Mouse (Mus musculus): ENCODE results near the gene Ppm1j.
A peak's percentile ranks its signal among the peaks of the same experiment; 100 is the strongest.
"Not testable (repeated sequence)": the region's sequence is repeated elsewhere in the genome, so short reads cannot be mapped to it uniquely, and the experiment has no call there.

Ppm1j gene

GRCm38 (mm10) chr3:104780561-104781420 lies at the start of gene Ppm1j:
TSS of gene Ppm1j (plus strand) at chr3:104781056.
- DNase-seq, result peak; percentile 98

GRCm38 (mm10) chr3:104732907-104733306 lies 47.9 kb upstream of the Ppm1j start:
- DNase-seq, result no peak

DNA sequence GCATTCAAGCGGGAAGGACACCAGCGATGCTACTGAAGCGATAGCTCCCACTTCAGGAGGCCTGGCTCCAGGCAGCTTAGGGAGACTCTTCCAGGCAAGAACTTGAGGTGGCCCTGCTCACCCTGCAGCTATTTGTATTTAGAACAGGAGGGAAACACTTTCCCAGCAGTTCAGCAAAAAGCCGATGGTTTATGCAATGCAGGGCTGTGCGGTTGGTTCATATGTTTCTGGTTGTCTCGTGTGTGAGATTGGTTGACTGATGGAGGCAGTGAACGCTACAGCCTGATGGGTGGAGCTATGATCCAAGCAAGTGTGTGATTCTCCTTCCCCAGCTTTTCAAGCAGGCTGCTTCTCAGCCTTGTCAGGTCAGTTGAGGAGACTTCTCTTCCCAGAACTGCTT lies 46.2 kb upstream of the Ppm1j start:
- DNase-seq, result peak; percentile 88

DNA sequence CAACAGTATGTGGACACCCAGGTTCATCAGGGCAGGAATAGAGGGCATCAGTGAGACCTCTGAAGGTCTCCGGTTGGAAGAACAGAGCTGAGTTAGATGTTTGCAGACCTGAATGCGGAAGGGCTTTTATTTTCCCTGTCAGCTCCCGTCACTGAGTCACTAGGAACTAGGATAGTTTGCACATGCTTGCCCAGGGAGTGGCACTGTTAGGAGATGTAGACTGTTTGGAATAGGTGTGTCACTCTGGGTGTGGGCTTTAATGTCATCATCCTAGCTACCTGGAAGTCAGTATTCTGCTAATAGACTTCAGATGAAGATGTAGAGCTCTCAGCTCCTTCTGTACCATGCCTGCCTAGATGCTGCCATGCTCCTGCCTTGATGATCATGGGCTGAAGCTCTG lies 38.9 kb upstream of the Ppm1j start:
- no peak for DNase-seq

DNA sequence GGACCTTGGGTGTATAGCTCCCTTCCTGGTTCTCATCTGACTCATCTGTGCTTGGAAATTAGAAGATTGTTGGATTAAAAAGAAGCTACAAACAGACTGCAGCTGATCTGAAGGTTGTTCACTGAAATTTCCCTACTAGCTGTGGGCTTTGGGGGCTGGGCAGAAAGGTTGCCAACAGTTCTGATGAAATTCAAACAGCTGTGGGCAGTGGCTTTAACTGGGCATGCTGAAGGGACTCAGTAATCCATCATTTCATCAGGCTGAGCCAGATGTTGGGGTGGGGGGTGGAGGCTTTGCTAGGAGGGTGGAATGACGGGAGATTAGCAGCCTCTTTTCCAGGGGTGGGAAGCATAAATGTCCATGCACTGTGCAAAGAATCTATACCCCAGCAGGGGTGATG lies 37.7 kb upstream of the Ppm1j start:
- DNase-seq, result no peak

GRCm38 (mm10) chr3:104743864-104744263 lies 37.0 kb upstream of the Ppm1j start:
- no peak for DNase-seq

DNA sequence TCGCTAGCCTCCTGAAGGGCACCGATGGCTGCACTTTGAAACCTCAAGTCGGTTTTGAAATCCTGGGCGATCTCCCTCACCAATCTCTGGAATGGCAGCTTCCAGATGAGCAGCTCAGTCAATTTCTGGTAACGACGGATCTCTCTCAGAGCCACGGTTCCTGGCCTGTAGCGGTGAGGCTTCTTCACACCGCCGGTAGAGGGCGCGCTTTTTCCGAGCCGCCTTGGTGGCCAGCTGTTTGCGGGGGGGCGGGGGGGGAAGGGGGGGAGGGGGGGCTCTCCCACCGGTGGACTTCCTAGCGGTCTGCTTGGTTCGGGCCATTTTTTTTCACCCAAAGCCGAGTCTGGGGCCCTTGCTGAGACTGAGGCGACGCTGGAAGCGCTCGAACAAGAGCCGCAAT lies 28.0 kb upstream of the Ppm1j start:
- DNase-seq, result not testable (repeated sequence)

DNA sequence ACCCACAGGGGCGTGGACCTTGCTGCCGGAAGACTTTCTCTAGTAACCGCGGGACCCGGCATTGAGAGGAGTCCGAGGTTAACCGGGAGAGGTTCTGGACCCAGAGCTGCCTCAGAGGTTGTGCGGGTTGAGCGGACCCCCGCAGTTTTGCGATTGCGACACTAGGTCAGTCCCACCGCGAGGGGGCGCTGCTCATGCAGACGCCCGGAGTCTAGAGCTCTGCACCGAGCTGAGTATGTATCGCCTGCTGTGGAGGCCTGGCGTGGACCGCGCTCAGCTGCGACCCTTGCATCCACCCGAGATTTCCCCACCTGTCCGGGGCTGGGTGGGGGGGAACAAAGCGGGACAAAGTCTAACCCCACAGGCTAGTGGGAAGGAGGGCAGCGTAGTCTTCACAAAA lies 22.4 kb upstream of the Ppm1j start:
- DNase-seq, result peak; percentile 89

DNA sequence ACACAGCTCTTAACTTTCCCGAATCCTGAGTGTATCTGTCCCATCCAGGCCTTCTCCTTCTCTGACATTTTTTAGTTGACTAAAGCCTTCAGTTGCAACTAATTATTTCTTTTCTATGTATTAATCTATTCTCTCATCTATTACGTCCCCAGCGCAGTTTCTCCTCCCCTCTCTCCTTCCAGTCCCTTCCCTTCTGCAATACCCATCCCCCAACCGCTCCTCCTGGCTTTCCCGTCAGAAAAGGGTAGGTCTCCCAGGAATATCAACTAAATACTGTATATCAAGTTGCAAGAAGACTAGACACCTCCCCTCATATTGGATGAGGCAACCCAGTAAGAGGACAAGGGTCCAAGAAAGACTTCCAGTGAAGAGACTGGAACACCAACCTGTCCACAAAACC lies 22.0 kb upstream of the Ppm1j start:
- no peak for DNase-seq

- not testable (repeated sequence) for DNase-seq
Observed at GRCm38 (mm10) chr3:104762103-104762863, 18.6 kb upstream of the Ppm1j start.

DNA sequence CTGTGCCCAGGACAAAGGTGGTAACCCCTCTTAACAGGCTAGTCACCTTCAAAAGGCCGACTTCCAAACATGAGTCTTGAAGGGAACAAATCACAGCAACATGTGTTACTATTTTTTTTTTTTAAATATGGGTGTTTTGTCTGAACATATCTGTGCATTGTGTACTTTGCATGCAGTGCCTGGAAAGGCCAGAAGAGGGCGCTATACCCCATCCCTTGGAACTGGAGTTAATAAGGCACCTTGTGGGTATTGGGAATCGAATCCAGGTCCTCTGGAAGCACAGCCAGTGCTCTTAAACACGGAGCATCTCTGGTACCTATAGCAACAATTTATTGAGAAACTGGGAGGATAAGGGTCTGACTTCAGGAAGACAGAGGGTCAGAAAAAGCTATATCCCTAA lies 15.8 kb upstream of the Ppm1j start:
- DNase-seq, result no peak

DNA sequence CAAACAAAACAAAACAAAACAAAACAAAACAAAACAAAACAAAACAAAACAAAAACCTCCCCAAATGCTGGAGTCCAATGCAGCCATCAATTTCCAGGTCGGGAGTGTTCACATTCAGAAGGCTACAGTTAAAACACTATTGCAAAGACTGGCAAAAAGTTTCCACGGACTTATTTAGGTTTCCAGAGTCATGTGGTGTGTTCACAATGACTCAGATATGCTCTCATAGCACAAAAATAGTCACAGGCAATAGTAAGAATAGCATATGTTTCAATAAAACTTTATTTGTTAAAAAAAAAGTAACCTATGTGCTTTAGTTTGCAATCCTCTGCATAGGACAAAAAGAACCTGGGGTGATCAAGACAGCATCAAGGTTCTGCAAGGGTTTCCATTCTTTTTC lies 13.7 kb upstream of the Ppm1j start:
- DNase-seq, result no peak

- peak; percentile 72 for DNase-seq
Observed at GRCm38 (mm10) chr3:104767716-104768115, 13.1 kb upstream of the Ppm1j start.

DNA sequence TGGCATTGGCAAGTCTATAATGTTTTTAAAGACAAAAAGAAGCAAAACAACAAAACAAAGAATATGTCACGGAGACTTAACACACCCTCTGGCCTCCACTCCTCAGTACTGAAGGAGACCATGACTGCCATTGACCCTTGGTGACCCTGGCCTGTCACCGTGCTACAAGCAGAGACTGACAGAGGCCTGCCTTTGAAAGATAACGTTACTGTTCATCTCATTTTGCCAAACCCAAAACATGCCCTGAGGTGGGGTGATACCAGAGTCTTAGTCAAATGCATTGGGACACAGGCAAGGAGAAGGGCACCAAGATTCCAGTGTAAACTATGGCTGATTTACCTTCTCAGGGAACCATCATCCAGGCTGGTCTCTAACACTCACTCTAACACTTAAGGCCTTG lies 11.7 kb upstream of the Ppm1j start:
- no peak for DNase-seq

GRCm38 (mm10) chr3:104770035-104770434 lies 10.8 kb upstream of the Ppm1j start:
- DNase-seq, result peak; percentile 90

DNA sequence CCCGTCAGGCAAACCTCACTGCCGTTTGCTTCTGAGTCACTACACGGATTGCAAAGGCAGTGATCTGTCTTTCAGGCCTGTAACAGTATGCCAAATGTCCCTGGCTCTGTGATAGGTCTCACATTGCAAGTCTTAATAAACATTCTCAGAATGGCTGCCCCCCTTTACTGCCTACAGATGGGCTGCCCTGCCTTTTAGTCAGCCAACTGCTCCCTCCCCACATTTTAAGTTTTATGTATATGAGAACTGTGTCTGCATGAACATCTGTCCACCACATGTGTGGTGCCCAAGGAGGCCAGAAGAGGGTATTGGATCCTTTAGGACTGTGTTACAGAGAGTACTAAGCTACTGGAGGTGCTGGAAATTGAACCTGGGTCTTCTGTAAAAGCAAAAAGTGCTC lies 9.9 kb upstream of the Ppm1j start:
- peak; percentile 39 for DNase-seq

DNA sequence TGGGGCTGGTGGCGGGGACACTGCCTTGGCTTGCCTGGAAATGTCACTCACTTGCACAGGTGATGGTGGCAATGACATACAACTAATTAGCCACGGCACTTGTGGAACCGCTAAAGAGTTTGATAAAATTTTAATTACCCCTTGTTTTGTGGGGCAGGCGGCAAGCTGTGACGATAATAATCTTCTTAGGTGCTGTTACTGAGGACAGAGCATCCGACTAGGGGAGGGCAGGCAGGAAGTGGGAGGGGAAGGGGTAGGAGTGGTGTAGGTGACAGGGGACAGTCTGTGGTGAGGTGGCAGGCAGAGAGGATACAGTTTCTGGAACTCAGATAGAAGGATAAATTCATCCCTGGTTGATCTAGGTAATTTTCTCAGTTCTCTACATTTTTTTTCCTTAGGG lies 9.4 kb upstream of the Ppm1j start:
- peak; percentile 76 for DNase-seq

- no peak for DNase-seq
Observed at GRCm38 (mm10) chr3:104773301-104773700, 7.6 kb upstream of the Ppm1j start.

DNA sequence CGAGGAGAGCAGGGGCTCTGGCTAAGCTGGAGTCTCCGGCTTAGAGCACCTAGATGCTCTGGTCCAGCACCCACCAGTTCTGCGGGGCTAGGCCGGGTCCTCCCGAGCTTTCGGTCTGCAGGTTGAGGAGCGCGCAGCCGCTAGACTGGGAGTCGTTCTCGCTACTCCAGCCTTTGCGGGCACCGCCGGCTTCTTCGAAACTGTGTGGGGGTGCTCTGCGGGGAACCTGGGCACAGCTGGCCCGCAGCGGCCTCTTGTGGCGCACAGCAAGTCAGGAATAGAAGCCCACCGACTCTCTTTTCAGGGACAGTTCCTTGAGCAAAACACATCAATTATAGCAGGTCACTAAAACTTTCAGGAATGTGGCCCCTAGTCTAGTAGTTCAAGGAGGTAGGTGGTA lies 3.5 kb upstream of the Ppm1j start:
- peak; percentile 86 for DNase-seq

DNA sequence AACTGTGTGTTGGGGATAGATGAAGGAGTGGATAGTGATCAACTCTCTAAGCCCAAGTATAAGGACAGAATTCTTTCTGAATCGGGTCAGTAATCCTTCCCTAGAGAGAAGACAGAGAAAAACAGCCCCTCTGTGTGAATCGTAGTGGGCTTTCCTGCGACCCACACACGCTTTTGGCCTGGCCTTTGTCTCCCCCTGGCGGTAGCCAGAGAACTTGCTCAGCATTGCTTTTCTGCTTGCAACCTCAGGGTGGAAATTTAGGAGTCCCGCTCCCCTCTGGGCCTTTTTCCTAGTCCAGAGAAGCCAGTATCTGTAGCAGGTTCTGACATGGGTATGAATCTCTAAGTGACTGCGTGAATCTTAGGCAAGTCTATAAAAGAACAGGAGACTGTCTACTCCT lies 907 bp upstream of the Ppm1j start:
- peak; percentile 93 for DNase-seq

DNA sequence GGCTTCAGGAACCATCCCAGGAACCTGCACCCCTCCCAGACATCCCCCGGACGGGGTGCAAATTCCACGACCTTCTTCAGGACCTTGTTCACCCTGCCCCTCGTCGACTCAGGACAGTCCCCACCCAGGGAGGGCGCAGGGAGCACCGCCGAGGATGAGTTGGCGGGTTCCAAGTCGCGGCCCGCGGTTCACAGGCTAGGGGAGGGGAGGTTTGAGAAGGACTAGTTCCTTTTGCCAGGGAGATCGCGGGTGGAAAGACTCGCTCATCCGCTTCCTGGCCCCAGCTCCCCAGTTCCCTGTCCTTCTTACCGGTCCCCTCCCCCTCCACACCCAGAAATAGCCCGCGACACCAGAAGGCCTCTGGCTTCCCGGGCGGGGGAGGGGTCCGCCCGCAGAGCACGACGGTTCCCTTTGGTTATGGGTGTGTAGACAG lies 631 bp downstream of the Ppm1j start, which contains the start of gene Fam19a3:
Fam19a3 (minus strand) TSS at position 370 of the 433 bp plus-strand sequence.
- peak; percentile 98 for DNase-seq

DNA sequence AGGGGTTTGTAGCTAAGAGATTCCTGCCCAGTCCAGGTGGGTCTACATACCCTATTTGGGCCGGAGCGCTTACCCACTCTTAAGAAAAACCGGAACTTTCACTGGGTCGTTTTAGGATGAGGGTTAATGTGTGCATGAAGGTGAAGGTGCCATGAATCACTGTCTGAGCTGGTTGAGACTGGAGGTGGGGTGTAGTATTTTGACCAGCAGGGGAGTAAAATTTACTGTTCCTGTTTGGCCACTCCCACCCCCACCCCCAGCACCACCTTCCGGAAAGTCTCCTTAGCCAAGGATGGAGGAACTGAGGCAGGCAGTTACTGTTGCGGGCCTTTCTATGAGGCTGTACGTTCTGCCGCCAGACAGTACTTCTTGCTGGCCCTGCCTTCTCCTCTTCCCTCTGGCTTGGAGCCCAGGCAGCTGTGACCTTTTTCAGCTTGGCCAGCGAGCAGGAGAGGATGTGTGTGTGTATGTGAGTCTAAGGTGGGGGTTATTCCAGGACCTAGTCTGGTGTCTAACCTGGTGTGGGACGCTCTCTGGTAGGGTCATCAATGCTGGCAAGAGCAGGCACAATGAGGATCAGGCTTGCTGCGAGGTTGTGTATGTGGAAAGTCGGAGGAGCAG lies 1.3 kb downstream of the Ppm1j start:
- peak; percentile 98 for DNase-seq

- peak; percentile 93 for DNase-seq
Observed at GRCm38 (mm10) chr3:104783971-104784500, 3.2 kb downstream of the Ppm1j start.

Data from heart, adult 11 months (tissue).